Mouse (Mus musculus) lung, embryonic 14.5 days (tissue): ENCODE results near the gene Homer2. TPM values are rescaled to one million over a fixed set of nuclear protein-coding genes. Genes with fewer than 3 reads are reported as not detected.
A peak's percentile ranks its signal among the peaks of the same experiment; 100 is the strongest.

Experiments used
- ATAC-seq: fragments of 200-750 bp; cut with Nextera tagmentation; 2 replicates; pipeline ENCODE4 v1.8.0; 2017; ENCODE audit warnings: mild to moderate bottlenecking, moderate TSS enrichment, moderate library complexity; ENCODE audit not compliant: insufficient read depth
- DNase-seq: peaks from one replicate; pipeline ENCODE4 v3.0.0-alpha.2; 2015
- H3K27ac ChIP-seq: fragments of 300-500 bp; sonication (generic); 2 replicates; pipeline ENCODE4 v1.5.1; 2014; ENCODE audit warnings: low read depth, mild to moderate bottlenecking, moderate library complexity
- H3K27me3 ChIP-seq: fragments of 300-500 bp; sonication (generic); 2 replicates; pipeline ENCODE4 v1.6.1; 2014; ENCODE audit warnings: low read length, control low read depth; ENCODE audit not compliant: insufficient read depth
- H3K36me3 ChIP-seq: fragments of 300-500 bp; sonication (generic); 2 replicates; pipeline ENCODE4 v1.6.1; 2014; ENCODE audit warnings: control low read depth; ENCODE audit not compliant: insufficient read depth
- H3K4me1 ChIP-seq: fragments of 300-500 bp; sonication (generic); 2 replicates; pipeline ENCODE4 v1.6.1; 2014; ENCODE audit warnings: antibody characterized with exemption, control low read depth; ENCODE audit not compliant: insufficient read depth
- H3K4me2 ChIP-seq: fragments of 300-500 bp; sonication (generic); 2 replicates; pipeline ENCODE4 v1.6.1; 2014; ENCODE audit warnings: mild to moderate bottlenecking
- H3K4me3 ChIP-seq: fragments of 300-500 bp; sonication (generic); 2 replicates; pipeline ENCODE4 v1.5.1; 2014; ENCODE audit warnings: low read depth, low read length
- H3K9ac ChIP-seq: fragments of 300-500 bp; sonication (generic); 2 replicates; pipeline ENCODE4 v1.6.1; 2014
- H3K9me3 ChIP-seq: fragments of 300-500 bp; sonication (generic); 2 replicates; pipeline ENCODE4 v1.6.1; 2016; ENCODE audit warnings: low read depth, low read length, control low read depth
- CTCF ChIP-seq: IDR thresholded peaks from 2 replicates; pipeline ENCODE4 v1.5.1; 2016; ENCODE audit warnings: antibody characterized with exemption, low read depth
- WGBS: fragments of 180-500 bp; shearing (Covaris S2); extraction: QIAGEN DNeasy Blood & Tissue Kit; methylation state at CpG from one replicate; pipeline ENCODE4 v1.1.7; 2014; 5-methylcytosine and 5-hydroxymethylcytosine counted together
- polyA plus RNA-seq: library from polyadenylated mRNA; unstranded; fragments of >200 nt; fragmentation: Nextera tagmentation; extraction: Ambion mirVana; gene quantifications from 2 replicates; pipeline ENCODE4 v1.2.1, GENCODE M21; 2014

Homer2 gene
- polyA plus RNA-seq, 1 experiment from 2014 or later, result 38.2 TPM

- 85% methylated on average over 2 of the region's 2 CpGs for WGBS
- Histone ChIP-seq H3K9me3 (peaks cover 6% of the 10 kb centered on the region; the same call in 1 of the 2 replicates), H3K27ac (no peak overlapping the region), H3K4me3 (no peak overlapping the region), H3K9ac (no peak overlapping the region), H3K4me2 (no peak overlapping the region), H3K27me3 (no peaks in the 10 kb centered on the region), H3K36me3 (no peaks in the 10 kb centered on the region), H3K4me1 (no peaks in the 10 kb centered on the region)
- peak; percentile 41 for DNase-seq
- peak; percentile 59 for TF ChIP-seq CTCF
- no peak for ATAC-seq
Measured at GRCm38 (mm10) chr7:81626460-81626859, 80.9 kb downstream of the Homer2 start.

GRCm38 (mm10) chr7:81623767-81624166, 83.6 kb downstream of the Homer2 start:
- peaks cover 6% of the 10 kb centered on the region; the same call in 1 of the 2 replicates for H3K9me3 ChIP-seq
- no peak overlapping the region for H3K27ac ChIP-seq
- H3K9ac ChIP-seq, result no peak overlapping the region
- DNase-seq (no peak), ATAC-seq (no peak)
- WGBS, result 78% methylated on average over 6 of the region's 6 CpGs
- TF ChIP-seq CTCF, result no peak
- no peak overlapping the region for H3K4me2 ChIP-seq
- no peak overlapping the region for H3K4me3 ChIP-seq
- no peaks in the 10 kb centered on the region for H3K36me3 ChIP-seq
- H3K27me3 ChIP-seq, result no peaks in the 10 kb centered on the region
- H3K4me1 ChIP-seq, result no peaks in the 10 kb centered on the region

GRCm38 (mm10) chr7:81622793-81623192, 84.5 kb downstream of the Homer2 start:
- TF ChIP-seq CTCF, result no peak
- Histone ChIP-seq H3K4me1 (no peaks in the 10 kb centered on the region), H3K36me3 (no peaks in the 10 kb centered on the region), H3K4me2 (no peak overlapping the region), H3K27me3 (no peaks in the 10 kb centered on the region), H3K27ac (no peak overlapping the region), H3K9ac (no peak overlapping the region), H3K4me3 (no peak overlapping the region), H3K9me3 (peaks cover 6% of the 10 kb centered on the region; the same call in 1 of the 2 replicates)
- ATAC-seq (no peak), DNase-seq (no peak)
- WGBS, result 75% methylated on average over 4 of the region's 4 CpGs

- Histone ChIP-seq H3K36me3 (0 out of 2 replicates have a peak, but pooled peaks cover 3% of the 10 kb centered on the region), H3K4me3 (no peak overlapping the region), H3K9me3 (no peaks in the 10 kb centered on the region), H3K27ac (no peak overlapping the region), H3K27me3 (no peaks in the 10 kb centered on the region), H3K9ac (no peak overlapping the region), H3K4me2 (no peak overlapping the region), H3K4me1 (no peaks in the 10 kb centered on the region)
- WGBS, result 79% methylated on average over 9 of the region's 9 CpGs
- TF ChIP-seq CTCF, result no peak
- ATAC-seq (no peak), DNase-seq (no peak)
Measured at GRCm38 (mm10) chr7:81615031-81615430, 92.3 kb downstream of the Homer2 start.

- no peak for TF ChIP-seq CTCF
- H3K27me3 ChIP-seq, result no peaks in the 10 kb centered on the region
- H3K27ac ChIP-seq, result no peak overlapping the region
- 80% methylated on average over 13 of the region's 13 CpGs for WGBS
- H3K9ac ChIP-seq, result no peak overlapping the region
- H3K4me1 ChIP-seq, result no peaks in the 10 kb centered on the region
- DNase-seq (no peak), ATAC-seq (no peak)
- H3K9me3 ChIP-seq, result no peaks in the 10 kb centered on the region
- H3K4me2 ChIP-seq, result no peak overlapping the region
- 0 out of 2 replicates have a peak, but pooled peaks cover 3% of the 10 kb centered on the region for H3K36me3 ChIP-seq
- H3K4me3 ChIP-seq, result no peak overlapping the region
Measured at GRCm38 (mm10) chr7:81612856-81613635, 94.3 kb downstream of the Homer2 start.

GRCm38 (mm10) chr7:81610125-81610524, 97.2 kb downstream of the Homer2 start:
- no peak overlapping the region for H3K27ac ChIP-seq

GRCm38 (mm10) chr7:81606452-81606851, 100.9 kb downstream of the Homer2 start:
- no peaks in the 10 kb centered on the region for H3K9me3 ChIP-seq
- H3K4me2 ChIP-seq, result no peak overlapping the region
- no peak overlapping the region for H3K9ac ChIP-seq
- no peak overlapping the region for H3K27ac ChIP-seq
- DNase-seq (no peak), ATAC-seq (no peak)
- 61% methylated on average over 5 of the region's 5 CpGs for WGBS
- TF ChIP-seq CTCF, result no peak
- no peaks in the 10 kb centered on the region for H3K4me1 ChIP-seq
- H3K36me3 ChIP-seq, result 0 out of 2 replicates have a peak, but pooled peaks cover 3% of the 10 kb centered on the region
- H3K4me3 ChIP-seq, result no peak overlapping the region
- no peaks in the 10 kb centered on the region for H3K27me3 ChIP-seq

More at GRCm38 (mm10) chr7:81610125-81610524, 97.2 kb downstream of the Homer2 start:
- Histone ChIP-seq H3K36me3 (0 out of 2 replicates have a peak, but pooled peaks cover 3% of the 10 kb centered on the region), H3K4me1 (no peaks in the 10 kb centered on the region), H3K9me3 (no peaks in the 10 kb centered on the region), H3K4me2 (no peak overlapping the region), H3K4me3 (no peak overlapping the region), H3K27me3 (no peaks in the 10 kb centered on the region), H3K9ac (no peak overlapping the region)
- DNase-seq, result peak; percentile 36
- peak; percentile 42 for TF ChIP-seq CTCF
- WGBS, result 60% methylated on average over 18 of the region's 18 CpGs
- ATAC-seq, result no peak
